Mouse (Mus musculus): ENCODE results near the gene Gdi1.

DNA sequence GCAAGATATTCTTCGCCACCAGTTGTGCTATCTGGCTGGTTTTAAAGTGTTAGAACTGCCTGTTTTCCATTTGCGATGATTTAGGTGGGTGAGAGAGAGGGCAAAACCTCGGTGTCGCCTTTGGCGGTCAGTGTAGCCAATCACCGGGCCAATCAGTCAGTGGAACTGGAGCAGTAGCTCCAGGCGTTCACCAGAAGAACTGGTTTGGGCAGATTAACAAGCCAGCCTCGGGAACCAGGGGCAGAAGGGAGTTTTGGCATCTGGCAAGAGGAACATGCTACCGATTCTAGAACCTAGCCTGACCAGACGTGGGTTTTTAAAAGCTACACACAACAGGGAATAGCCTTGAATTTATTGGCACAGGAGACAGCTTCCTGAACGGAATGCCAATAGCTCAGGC, 54.4 kb downstream of the Gdi1 start:
- TF ChIP-seq EP300 (optimal IDR thresholded peaks at IDR 0.05) (no peak), CTCF (IDR thresholded peaks at IDR 0.05; ENCODE audit: low read depth) (no peak)

All from stomach, postnatal 0 days (tissue).